Mouse (Mus musculus) cerebellum, adult (tissue): ENCODE results near the gene Asap3.

ENCODE experiments used
- ATAC-seq: cut with Nextera tagmentation; 2 replicates; pipeline ENCODE4 v1.9.2; 2017; ENCODE audit warnings: mild to moderate bottlenecking, moderate library complexity, mixed read lengths; ENCODE audit not compliant: insufficient number of reproducible peaks, low FRiP score, low TSS enrichment

Asap3 gene

DNA sequence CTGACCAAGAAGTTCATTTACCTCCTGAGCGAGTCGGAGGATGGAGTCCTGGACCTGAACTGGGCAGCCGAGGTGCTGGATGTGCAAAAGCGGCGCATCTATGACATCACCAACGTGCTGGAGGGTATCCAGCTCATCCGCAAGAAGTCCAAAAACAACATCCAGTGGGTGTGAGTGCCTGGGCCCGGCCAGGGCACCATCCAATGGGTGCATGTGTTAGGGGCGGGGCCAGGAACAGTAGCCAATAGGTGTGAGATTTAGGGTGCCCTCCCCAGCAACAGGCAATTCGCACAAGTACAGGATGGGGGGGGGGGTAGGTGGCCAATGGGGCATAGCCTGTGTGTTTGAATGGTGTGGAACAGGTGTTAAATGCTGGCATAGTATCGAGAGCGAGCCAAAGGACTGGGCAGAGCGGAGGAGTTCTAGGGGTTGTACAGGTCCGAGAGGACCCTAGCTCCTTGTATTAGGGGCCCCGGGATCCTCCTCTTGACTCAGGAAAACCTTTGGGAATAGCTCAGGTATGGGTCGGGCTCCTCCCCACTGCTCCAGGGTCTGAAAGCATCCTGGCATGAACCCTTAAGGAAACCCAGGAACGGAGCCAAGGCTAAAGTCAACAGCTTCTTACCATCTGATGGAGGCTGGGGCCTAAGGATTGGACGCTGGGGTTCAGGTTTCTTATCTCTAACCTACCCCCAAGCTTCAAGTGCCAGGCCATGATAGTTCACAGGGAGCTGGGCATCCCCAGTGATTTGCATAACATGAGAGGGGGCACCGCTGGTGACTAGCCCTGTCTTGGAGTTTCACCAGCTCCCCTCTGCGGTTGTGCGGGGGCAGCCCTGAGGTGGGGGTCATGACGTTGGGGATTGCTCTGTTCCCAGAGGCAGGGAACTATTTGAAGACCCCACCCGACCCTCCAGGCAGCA, 25.5 kb upstream of the Asap3 start:
- ATAC-seq: no peak

DNA sequence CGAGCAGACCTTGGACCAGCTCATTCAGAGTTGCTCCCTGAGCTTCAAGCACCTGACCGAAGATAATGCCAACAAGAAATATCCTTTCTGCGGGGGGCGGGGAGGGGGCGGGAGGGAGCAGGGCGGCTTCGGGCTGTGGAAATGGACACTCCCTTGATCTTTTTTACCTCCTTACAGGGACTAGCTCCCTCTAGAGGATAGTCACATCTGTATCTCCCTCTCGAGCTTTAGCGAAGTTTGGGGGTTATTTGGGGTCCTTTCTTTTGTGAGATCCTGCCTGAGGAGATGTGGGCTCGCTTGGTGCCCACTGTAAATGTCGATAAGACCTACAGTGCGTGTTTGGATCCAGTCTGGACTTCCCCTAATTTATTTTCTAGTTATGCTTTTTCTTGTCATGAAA, 24.8 kb upstream of the Asap3 start:
- ATAC-seq: no peak

DNA sequence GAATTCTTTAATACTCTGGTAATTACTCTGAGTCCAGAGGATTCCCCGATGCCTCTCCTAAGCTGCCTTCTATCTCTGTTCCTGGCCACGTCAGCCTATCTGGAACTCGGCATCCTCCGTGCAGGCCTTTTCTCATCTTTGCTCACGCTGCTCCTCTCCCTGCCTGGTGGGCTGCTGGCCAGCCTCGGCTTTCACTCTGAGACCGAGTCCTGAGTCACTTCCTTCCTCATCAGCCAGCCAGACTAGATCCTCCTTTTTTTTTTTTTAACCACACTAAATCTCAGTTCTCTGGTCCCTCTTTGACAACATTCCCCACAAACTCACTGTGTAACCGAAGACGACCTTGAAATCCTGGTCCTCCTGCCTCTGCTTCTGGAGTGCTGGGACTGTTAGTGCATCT, 20.8 kb upstream of the Asap3 start:
- no peak for ATAC-seq

DNA sequence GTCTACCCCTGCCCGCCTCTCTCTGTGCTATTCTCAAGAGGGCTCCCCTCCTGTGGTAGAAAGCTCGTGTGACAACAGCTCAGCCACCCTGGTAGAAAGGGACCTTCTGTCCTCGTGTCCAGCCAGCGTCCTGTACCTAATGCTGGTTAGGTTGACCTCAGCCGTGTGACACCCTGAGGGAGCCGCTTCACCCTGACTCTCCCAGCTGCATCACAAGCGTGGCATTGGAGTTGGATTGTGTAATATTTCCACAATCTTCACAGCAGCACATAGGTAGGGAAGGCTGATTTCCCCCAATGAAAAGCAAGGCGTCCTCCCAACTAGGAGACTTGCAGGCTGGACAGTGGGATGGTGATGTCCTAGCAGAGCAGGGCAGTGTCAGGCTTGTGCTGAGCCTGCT, 19.9 kb upstream of the Asap3 start:
- ATAC-seq: no peak

DNA sequence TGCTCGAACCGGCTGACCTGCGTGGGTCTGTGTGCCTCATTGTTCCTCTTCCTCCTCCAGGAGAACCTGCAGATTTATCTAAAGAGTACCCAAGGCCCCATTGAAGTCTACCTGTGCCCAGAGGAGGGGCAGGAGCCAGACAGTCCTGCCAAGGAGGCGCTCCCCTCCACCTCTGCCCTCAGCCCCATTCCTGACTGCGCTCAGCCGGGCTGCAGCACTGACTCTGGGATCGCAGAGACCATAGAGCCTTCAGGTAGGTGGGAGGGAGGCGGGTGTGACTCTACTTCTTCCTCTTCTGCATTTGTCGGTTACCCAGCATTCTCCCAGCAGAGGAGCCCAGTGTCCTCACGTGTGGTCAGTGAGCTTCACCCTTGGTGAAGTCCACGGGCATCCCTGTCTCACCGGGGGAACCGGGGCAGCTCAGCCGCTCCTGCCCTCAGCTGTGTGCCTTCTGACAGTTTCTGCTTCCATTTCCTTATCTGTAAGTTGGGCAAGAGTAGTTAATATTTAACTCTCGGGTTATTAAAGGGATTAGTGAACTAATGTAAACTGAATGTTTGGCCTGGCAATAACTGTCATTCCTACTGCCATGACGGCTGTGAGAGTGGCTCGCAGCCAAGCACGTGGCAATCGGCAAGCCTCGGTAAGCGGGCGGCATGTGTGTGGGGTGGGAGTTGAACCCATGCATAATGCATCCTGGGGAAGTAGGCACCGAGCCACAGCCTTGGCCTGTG, 19.3 kb upstream of the Asap3 start:
- no peak; the same call in 1 of the 2 replicates for ATAC-seq

DNA sequence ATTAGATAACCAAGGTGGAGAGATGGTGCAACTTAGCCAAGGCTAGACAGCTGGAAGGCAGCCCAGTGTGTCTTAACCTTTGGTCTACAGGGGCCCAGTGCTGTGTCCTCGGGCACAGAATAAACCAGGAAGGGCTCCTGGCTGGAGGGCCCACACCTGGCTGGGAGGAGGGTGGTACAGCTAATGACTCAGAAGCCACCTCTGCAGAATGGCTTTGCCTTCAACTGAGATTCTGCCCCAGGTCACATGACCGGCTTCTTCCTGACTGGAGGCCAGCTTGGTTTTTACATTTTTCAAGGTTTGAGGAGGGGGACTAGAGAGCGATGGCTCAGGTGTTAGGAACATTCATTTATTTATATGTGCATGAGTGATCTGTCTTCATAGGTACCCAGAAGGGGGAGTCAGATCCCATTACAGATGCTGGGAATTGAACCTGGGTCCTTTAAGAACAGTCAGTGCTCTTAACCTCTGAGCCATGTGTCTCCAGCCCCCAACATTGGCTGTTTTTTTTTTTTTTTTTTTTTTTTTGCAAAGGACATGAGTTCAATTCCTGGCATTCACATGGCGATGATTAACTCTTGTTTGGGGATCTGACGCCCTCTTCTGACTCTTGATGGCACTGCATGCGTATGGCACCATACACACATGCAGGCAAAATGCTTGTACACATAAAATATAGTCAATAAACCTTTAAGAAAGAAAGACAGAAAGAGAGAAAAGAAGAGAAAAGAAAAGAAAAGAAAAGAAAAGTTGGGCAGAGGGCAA, 17.0 kb upstream of the Asap3 start:
- ATAC-seq: no peak

DNA sequence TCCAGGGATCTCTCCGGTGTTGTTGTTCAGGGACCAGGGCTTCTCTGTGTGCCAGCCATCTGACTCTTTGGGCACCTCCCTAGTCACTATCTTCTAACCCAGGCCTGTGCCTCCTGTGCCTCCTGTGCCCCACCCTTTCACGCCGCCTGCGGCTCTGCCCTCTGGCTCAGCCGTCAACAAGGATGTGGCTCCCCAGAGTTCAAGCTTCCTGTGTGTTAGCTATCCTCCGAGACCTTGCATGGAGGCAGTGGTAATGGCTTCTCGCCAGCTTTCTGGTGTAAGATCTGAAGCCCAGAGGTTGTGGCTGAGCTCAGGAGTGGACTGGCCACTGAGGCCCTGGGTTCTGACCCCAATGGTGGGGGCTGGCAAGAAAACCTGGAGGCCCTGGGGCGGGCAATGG, 16.3 kb upstream of the Asap3 start:
- no peak for ATAC-seq

DNA sequence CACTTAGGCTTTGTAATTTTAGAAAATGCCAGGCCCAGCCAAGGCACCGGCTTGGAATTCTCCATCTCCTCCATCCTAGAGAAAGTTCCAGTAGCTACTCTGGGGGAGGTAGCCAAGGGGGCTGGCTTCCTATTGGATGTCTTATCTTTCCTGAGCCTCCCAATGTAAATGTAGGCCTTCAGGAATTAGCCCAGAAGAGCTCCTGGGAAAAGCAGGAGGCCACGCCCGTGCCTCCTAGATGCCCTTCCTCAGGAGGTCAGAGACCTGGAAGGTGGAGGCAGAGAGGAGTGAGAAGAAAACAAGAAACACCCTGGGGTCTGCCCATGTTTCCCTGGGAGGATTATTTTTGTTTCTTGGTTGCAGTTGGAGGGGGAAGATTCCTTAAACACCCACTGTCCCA, 12.6 kb upstream of the Asap3 start:
- ATAC-seq: no peak

DNA sequence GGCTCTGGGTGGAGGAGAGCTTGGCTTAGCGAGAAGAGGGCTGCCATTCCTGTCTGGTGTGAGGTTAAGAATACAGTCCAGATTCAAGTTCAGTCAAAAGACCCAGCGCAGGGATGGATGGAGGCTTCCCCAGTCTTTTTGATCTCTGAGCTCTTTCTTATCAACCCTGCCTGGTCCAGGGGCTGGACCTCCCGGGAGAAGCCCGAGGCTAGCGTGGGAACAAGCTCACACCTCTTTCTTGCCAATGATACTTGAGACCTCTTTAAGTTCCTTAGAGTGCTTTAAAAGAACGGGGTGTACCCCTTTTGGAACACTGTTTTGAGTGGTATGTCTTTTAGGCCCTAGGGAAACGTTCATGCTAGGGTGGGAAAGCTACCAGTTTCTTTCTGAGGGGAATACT, 11.1 kb upstream of the Asap3 start:
- no peak for ATAC-seq

DNA sequence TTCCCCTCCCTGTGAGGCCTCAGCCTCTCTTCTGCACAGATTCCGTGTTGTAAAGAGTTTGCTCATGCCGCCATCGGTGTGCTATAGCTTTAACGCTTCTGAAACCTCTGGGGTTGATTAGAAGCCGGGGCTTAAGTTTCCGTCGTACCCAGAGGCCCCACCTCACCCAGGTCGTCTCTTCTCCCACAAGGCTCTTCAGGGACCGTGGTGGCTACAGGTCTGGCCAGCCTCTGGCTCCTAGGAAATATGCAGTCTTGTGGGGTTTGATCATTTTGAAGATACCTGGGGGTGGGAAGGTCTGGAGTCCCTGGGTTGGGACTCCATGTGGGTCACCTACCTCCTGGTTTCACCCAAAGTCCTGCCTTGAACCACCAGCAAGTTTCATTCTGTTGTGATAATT, 10.5 kb upstream of the Asap3 start:
- no peak for ATAC-seq

DNA sequence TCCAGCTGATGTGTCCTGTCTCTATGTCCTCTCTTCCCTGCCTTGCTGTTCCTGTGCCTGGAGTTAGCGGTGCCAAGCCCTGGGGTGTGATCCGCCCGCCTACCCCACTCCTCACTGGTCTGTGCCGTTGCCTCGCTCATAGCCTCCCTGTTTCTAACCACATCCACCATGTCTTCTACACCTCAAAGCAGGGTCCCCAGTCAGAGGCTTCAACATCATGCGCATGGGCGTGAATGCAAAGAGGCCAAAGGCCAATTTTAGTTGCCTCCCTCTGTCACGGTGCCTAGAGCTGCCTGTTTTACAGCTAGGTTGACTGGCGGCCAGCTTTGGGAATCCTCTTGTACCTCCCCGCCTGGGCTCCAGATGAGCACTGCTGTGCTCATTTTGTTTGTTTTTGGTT, 10.0 kb upstream of the Asap3 start:
- no peak for ATAC-seq

DNA sequence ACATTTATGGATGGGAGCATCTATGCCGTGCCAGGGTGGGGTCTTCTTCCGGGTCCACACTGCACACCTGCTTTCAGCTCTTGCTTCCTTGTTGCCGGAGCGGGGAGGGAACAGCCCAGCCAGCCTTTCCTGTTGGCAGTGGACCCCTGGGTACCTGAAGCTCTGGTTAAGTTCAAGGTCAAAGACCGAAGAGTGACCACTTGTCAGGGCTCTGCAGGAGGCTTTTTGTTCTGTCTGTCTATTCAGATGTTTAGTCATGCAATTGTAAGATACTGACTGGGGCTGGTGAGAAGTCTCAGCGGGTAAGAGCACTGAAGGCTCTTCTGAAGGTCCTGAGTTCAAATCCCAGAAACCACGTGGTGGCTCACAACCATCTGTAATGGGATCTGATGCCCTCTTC, 7.3 kb upstream of the Asap3 start:
- ATAC-seq: no peak

DNA sequence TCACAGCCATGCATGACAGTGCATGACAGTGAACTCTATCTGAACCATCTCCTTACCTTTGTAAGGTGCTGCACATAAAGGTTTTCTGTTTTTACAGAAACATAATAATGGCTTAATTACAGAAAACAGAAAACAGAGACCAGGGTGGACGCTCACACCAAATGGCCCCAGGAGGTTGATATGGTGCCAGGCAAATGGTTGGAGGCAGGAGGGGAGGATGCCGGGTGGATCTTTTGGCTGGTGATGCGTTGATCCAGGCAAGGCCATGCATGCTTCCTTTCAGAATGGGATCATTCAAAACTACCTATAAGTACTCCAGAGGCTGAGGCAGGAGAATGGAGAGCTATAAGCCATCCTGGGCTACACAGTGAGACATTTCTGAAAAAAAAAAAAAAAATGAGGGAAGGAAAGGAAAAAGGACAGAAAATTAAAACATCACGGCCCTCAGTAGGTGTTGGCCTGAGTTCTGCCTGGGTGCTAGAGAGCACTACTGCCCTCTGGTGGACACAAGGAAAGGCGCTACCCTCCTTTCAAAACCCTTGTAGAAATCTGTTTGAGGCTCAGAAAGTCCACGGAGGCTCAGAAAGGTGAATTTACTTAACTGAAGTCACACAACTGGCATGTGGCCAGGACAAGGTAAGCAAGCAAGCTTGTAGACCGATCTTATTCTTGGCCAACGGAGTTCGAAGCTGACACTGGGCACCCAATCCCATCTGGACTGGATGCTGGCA, 6.4 kb upstream of the Asap3 start:
- no peak; the same call in 1 of the 2 replicates for ATAC-seq

DNA sequence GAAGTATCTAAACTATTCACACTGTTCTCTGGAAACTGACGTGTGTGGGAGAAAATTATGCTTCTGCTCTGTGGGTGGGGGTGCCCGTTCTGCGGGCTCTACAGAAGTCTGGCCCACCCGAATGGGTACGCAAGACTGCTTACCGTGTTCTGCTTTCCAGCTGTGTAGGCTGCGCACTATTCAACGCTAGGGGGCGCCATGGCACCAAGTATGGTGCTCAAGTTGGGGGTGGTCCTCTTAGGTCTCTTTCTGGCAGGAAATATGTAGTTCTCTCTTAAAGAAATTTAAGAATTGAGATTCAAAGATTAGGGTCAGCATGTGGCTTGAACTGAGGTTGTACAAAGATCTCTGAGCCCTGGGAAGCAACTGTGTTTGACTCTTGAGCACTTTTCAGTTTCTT, 3.7 kb upstream of the Asap3 start:
- ATAC-seq: no peak

DNA sequence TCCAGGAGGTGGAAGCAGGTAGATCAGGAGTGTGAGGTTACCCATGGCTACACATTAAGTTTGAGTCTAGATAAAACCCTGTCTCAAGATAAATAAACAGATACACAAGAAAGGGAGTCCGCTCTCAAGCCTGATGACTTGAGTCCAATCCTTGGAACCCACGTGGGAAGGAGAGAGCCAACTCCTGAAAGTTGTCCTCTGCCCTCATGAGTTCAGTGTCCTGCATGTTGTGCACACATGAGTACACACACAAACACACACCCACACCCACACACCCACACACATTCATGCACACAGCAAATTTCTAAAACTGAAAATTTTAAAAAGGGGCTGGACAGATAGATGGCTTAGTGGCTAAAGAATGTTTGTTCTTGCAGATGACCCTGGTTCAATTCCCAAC, 1.4 kb upstream of the Asap3 start:
- ATAC-seq: no peak

DNA sequence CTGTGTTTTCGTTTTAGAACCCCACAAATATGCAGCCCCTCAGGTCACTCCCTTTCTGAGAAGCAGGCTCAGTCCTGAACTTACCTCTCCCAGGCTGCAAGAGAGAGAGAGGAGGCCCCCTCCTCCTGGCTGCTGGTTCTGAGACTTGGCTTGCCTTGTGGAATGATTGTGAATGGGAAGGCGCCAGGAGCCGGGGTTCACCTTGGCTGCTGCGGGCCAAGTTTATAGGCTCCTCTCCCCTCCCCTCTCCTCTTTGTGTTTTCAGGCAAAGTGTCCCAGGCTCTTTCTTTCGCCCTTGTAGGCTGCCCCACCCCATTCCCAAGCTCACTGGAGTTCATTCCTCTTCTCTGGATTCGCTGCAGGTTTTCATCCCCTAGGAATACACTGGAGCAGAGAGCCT, 778 bp downstream of the Asap3 start:
- no peak for ATAC-seq

DNA sequence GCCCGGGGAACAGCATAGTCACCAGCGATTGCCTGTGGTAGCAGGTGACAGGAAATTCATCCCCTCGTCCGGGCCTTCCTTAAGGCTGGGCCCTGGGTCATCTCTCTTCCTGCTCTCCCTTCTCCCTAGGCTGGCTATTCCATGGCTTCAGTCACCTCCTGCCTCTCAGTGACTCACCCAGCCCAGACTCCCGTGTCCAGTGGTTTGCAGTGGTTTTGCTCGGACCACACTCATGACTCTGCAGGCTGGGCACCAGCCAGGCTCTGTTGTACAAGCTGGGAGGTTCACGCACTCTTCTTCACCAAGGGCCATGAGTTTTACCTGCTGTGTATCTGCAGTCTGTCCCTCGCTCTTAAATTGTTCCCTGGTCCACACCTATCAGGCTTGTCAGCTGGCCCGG, 4.8 kb downstream of the Asap3 start:
- no peak for ATAC-seq

DNA sequence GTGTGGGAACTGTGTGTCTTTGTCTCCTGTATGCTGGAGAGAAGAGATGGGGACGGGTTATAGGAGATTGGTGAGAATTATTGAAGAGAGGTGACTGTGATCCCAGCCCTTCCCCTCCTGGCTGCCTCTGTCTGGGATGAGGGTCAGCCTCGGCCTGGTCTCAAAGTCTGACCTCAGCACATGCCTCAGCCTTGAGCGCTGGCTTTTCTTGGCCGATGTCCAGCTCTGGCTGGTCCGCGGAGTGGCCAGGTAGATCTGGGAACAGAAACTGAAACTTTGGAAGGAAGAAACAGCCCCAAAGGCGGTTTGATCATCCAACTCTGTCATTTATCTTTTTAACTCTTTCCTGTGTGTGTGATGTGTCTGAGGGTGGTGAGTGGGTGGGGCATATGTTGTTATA, 7.5 kb downstream of the Asap3 start:
- ATAC-seq: no peak

DNA sequence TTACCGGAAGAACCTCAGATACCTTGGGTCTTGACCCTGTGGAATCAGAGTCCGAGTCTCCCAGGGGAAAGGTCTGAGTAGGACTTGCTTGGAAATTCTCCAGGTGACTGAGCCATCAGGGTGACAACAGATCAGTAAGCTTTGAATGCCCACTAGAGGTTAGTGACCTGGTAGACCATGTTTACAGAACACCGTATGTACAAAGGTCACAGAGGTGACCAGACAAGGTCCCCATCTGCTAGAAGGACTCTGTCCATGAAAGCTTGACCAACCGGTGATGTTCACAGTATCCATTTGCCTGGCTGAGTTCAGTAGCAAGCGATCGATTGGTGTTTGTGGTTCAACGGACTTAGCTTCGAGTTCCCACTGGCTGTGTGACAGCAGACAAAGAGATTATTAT, 8.7 kb downstream of the Asap3 start:
- ATAC-seq: no peak

DNA sequence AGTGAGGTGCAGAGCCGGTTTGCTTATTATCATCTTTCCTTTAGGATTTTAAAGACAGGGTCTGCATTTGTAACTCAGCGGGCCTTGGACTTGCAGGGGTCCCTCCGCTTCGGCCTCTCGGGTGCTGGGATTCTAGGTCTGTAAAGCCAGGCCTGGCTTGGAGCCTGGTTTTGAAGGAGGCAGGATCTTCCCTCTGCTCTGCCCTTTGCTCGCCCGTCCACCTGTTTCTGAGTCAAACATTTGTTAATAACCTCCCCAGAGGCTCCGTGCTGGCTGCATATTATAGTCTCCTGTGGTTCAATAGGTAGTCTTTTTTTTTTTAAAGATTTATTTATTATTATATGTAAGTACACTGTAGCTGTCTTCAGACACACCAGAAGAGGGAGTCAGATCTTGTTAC, 9.4 kb downstream of the Asap3 start:
- no peak for ATAC-seq
